Mouse (Mus musculus) forebrain, embryonic 16.5 days (tissue): ENCODE measurements around the gene Klri1. TPM values are rescaled to one million over a fixed set of nuclear protein-coding genes. Genes with fewer than 3 reads are reported as not detected.

Experiments used
- ATAC-seq: fragments of 200-750 bp; cut with Nextera tagmentation; 2 replicates; pipeline ENCODE4 v1.8.0; 2017; ENCODE audit warnings: mild to moderate bottlenecking, moderate library complexity
- H3K27ac ChIP-seq: fragments of 300-500 bp; sonication (generic); 2 replicates; pipeline ENCODE4 v1.5.1; 2014; ENCODE audit warnings: low read length, control low read depth
- H3K27me3 ChIP-seq: fragments of 300-500 bp; sonication (generic); replicated peaks from 2 replicates; pipeline ENCODE4 v1.6.1; 2014; ENCODE audit warnings: low read length; ENCODE audit not compliant: control insufficient read depth, insufficient read depth
- H3K36me3 ChIP-seq: fragments of 300-500 bp; sonication (generic); 2 replicates; pipeline ENCODE4 v1.6.1; 2014; ENCODE audit not compliant: control insufficient read depth, insufficient read depth
- H3K4me1 ChIP-seq: fragments of 300-500 bp; sonication (generic); replicated peaks from 2 replicates; pipeline ENCODE4 v1.6.1; 2014; ENCODE audit warnings: low read length; ENCODE audit not compliant: control insufficient read depth, insufficient read depth
- H3K4me2 ChIP-seq: fragments of 300-500 bp; sonication (generic); 2 replicates; pipeline ENCODE4 v1.6.1; 2014; ENCODE audit warnings: mild to moderate bottlenecking, low read length, control low read depth
- H3K4me3 ChIP-seq: fragments of 300-500 bp; sonication (generic); replicated peaks from 2 replicates; pipeline ENCODE4 v1.5.1; 2014; ENCODE audit warnings: mild to moderate bottlenecking, low read length, control low read depth
- H3K9ac ChIP-seq: fragments of 300-500 bp; sonication (generic); replicated peaks from 2 replicates; pipeline ENCODE4 v1.6.1; 2014; ENCODE audit warnings: low read depth, low read length, control low read depth
- H3K9me3 ChIP-seq: fragments of 300-500 bp; sonication (generic); 2 replicates; pipeline ENCODE4 v1.6.1; 2016; ENCODE audit warnings: low read length; ENCODE audit not compliant: control insufficient read depth
- WGBS: fragments of 180-500 bp; shearing (Covaris S2); extraction: QIAGEN DNeasy Blood & Tissue Kit; methylation state at CpG from one replicate; pipeline ENCODE4 v1.1.7; 2014; 5-methylcytosine and 5-hydroxymethylcytosine counted together
- polyA plus RNA-seq: library from polyadenylated mRNA; unstranded; fragments of >200 nt; fragmentation: Nextera tagmentation; extraction: Ambion mirVana; gene quantifications from 2 replicates; pipeline ENCODE4 v1.2.1, GENCODE M21; 2015

Gene Klri1
- not detected in 2 replicates for polyA plus RNA-seq

GRCm38 (mm10) chr6:129717032-129717431, at the start of gene Klri1:
Gene Klri1 (minus strand): TSS chr6:129717132.
- Histone ChIP-seq H3K27ac (no peak within 1 kb of the TSS), H3K9ac (no peak within 1 kb of the TSS), H3K27me3 (no peaks in the 10 kb centered on the region), H3K4me2 (no peak within 1 kb of the TSS), H3K4me1 (no peaks in the 10 kb centered on the region), H3K4me3 (no peak within 1 kb of the TSS), H3K36me3 (no peaks in the 10 kb centered on the region), H3K9me3 (no peaks in the 10 kb centered on the region)
- ATAC-seq: no peak
- 94% methylated on average over 4 of the region's 4 CpGs for WGBS

GRCm38 (mm10) chr6:129747654-129748032, 30.7 kb upstream of the Klri1 start:
- H3K9me3 ChIP-seq: peaks cover 4% of the 10 kb centered on the region; the same call in 1 of the 2 replicates
- 77% methylated on average over 3 of the region's 3 CpGs for WGBS

GRCm38 (mm10) chr6:129747016-129747653, 30.2 kb upstream of the Klri1 start:
- Histone ChIP-seq H3K36me3 (no peaks in the 10 kb centered on the region), H3K27me3 (no peaks in the 10 kb centered on the region), H3K27ac (no peak overlapping the region), H3K4me2 (no peak overlapping the region), H3K9me3 (peaks cover 4% of the 10 kb centered on the region; the same call in 1 of the 2 replicates), H3K4me3 (no peak overlapping the region), H3K9ac (no peak overlapping the region), H3K4me1 (no peaks in the 10 kb centered on the region)
- ATAC-seq: no peak
- WGBS: 89% methylated on average over 4 of the region's 4 CpGs

More at GRCm38 (mm10) chr6:129747654-129748032, 30.7 kb upstream of the Klri1 start:
- H3K36me3 ChIP-seq: no peaks in the 10 kb centered on the region
- H3K4me2 ChIP-seq: no peak overlapping the region
- no peaks in the 10 kb centered on the region for H3K27me3 ChIP-seq
- H3K27ac ChIP-seq: no peak overlapping the region
- no peak overlapping the region for H3K9ac ChIP-seq
- no peak for ATAC-seq
- no peak overlapping the region for H3K4me3 ChIP-seq
- H3K4me1 ChIP-seq: no peaks in the 10 kb centered on the region

- Histone ChIP-seq H3K9ac (no peak overlapping the region), H3K27ac (no peak overlapping the region), H3K9me3 (peaks cover 4% of the 10 kb centered on the region; the same call in 1 of the 2 replicates), H3K27me3 (no peaks in the 10 kb centered on the region), H3K4me3 (no peak overlapping the region), H3K36me3 (no peaks in the 10 kb centered on the region), H3K4me2 (no peak overlapping the region), H3K4me1 (no peaks in the 10 kb centered on the region)
- WGBS: 57% methylated on average over 3 of the region's 3 CpGs
- no peak for ATAC-seq
Measured at GRCm38 (mm10) chr6:129746151-129746550, 29.2 kb upstream of the Klri1 start.

- Histone ChIP-seq H3K36me3 (no peaks in the 10 kb centered on the region), H3K4me1 (no peaks in the 10 kb centered on the region), H3K9ac (no peak within 1 kb of the TSS), H3K27ac (no peak within 1 kb of the TSS), H3K27me3 (no peaks in the 10 kb centered on the region), H3K9me3 (no peaks in the 10 kb centered on the region), H3K4me3 (no peak within 1 kb of the TSS), H3K4me2 (no peak within 1 kb of the TSS)
- no peak for ATAC-seq
- 58% methylated on average over 2 of the region's 2 CpGs for WGBS
Measured at GRCm38 (mm10) chr6:129740069-129740721, 23.3 kb upstream of the Klri1 start, which contains the start of gene Klri2. Gene Klri2 (minus strand): TSS chr6:129740484.

GRCm38 (mm10) chr6:129736414-129736813, 19.5 kb upstream of the Klri1 start:
- Histone ChIP-seq H3K27me3 (no peaks in the 10 kb centered on the region), H3K9me3 (no peaks in the 10 kb centered on the region), H3K27ac (no peak overlapping the region), H3K36me3 (no peaks in the 10 kb centered on the region), H3K4me1 (no peaks in the 10 kb centered on the region), H3K4me3 (no peak overlapping the region), H3K4me2 (no peak overlapping the region), H3K9ac (no peak overlapping the region)
- no peak for ATAC-seq

GRCm38 (mm10) chr6:129727237-129727636, 10.3 kb upstream of the Klri1 start:
- no peaks in the 10 kb centered on the region for H3K27me3 ChIP-seq
- no peak overlapping the region for H3K4me3 ChIP-seq
- no peaks in the 10 kb centered on the region for H3K9me3 ChIP-seq
- no peak for ATAC-seq
- no peaks in the 10 kb centered on the region for H3K4me1 ChIP-seq
- H3K4me2 ChIP-seq: no peak overlapping the region
- H3K27ac ChIP-seq: no peak overlapping the region
- WGBS: 85% methylated on average over 1 of the region's 1 CpGs
- H3K36me3 ChIP-seq: no peaks in the 10 kb centered on the region
- H3K9ac ChIP-seq: no peak overlapping the region

DNA sequence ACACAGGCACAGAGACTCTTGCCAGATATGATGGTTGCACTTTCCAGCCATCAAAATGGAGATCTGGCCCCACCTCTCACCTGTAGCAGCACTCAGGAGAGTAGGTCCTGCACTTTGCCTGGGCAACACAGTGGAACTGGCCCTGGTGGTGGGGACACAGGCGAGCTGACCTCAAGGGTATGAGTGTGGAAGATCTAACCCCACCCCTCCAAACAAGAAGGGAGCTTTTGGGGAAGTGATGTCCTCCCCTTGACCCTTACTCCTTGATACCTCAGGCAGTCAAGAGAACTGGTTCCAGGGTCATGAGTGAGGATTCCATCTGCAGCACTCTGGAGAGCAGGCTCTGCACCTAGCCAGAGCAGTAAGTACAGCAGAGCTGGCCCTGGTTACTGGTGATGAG, 4.5 kb upstream of the Klri1 start:
- no peak overlapping the region for H3K4me2 ChIP-seq
- WGBS: 57% methylated on average over 1 of the region's 1 CpGs
- no peaks in the 10 kb centered on the region for H3K27me3 ChIP-seq
- no peak overlapping the region for H3K9ac ChIP-seq
- H3K4me3 ChIP-seq: no peak overlapping the region
- H3K36me3 ChIP-seq: no peaks in the 10 kb centered on the region
- no peak for ATAC-seq
- H3K4me1 ChIP-seq: no peaks in the 10 kb centered on the region
- no peak overlapping the region for H3K27ac ChIP-seq
- no peaks in the 10 kb centered on the region for H3K9me3 ChIP-seq

GRCm38 (mm10) chr6:129720487-129720886, 3.6 kb upstream of the Klri1 start:
- no peak overlapping the region for H3K4me2 ChIP-seq
- H3K27me3 ChIP-seq: no peaks in the 10 kb centered on the region
- no peak overlapping the region for H3K27ac ChIP-seq
- WGBS: 21% methylated on average over 3 of the region's 3 CpGs
- ATAC-seq: no peak
- no peaks in the 10 kb centered on the region for H3K36me3 ChIP-seq
- H3K4me3 ChIP-seq: no peak overlapping the region
- H3K9ac ChIP-seq: no peak overlapping the region
- no peaks in the 10 kb centered on the region for H3K4me1 ChIP-seq
- no peaks in the 10 kb centered on the region for H3K9me3 ChIP-seq
